Mouse (Mus musculus): Measurements from ENCODE around the gene Myo10.

Myo10 gene

GRCm38 (mm10) chr15:25806363-25806762 lies 184.0 kb downstream of the Myo10 start:
- no peak for DNase-seq

DNA sequence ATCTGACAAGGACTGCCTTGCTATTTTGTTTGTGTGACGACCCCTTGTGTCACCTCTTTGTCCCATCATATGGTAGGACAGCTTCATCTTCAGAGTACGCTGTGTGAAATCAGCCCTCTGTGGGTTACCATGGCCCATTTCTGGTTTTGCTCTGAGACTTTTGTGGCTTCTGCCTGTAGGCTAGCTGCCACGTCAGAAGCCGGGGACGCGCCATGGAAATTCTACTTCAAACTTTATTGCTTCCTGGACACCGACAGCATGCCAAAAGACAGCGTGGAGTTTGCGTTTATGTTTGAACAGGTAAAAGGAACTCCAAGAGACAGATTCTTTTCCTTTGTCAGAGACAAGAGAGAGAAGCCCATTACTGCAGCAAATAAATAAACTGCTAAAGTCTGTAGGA lies 184.6 kb downstream of the Myo10 start:
- no peak for DNase-seq

DNA sequence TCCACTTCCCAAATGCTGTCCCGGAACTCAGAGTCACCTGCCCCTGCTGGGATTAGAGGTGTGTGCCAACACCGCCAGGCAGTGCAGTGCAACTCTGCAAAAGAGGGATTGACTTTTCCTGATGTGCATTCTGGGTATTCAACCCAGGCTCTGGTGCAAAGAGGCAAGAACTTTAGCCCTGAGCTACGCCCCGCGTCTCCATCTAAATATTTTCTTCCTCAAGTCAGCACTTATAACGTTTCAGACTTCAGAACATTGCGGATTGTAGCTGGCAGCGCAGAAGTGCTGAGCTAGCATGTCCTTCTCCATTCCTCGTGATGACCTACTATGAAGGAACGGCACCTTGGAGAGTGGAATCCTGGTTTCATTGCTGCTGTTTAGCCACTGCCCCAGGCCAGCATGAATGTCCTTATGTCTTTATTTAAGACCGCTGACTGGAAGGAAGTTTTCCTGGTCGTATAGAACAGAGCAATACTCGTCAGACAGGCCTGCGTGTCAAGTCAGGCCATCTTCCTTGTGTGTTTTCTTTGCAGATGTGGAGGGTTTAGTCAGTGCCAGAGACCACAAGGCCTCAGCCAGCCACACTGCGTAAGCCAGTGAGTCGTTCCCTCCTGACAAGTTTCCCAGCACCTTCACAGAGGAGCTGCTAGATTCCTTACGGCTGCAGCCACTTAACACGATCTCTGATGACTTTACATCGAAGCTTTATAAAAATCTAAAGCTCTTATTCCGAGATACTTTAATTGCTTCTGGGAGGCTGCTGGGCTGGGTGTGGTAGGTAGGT lies 186.5 kb downstream of the Myo10 start:
- peak; percentile 73 for DNase-seq

DNA sequence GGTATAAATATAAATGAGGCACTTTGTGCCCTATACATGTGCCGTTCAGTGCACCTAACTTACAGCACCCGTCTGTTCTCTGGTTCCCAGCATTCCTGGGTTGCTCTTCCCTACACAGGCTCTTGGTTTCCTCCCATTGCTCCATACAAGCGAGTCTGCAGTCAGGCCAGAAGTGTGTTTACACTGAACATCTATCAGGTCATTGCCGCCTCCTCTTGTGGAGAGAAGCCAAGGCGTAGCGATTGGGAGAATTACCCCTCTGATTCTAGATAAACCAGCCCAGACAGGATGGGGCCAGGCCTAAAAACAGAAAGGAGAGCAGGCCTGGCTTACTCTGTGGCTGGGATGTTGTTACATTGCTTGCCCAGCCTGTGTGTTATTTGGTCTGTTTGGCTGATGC lies 187.3 kb downstream of the Myo10 start:
- no peak for DNase-seq

- peak; percentile 52 for DNase-seq
Measured at GRCm38 (mm10) chr15:25811834-25812250, 189.5 kb downstream of the Myo10 start.

- no peak for DNase-seq
Measured at GRCm38 (mm10) chr15:25812479-25812878, 190.2 kb downstream of the Myo10 start.

DNA sequence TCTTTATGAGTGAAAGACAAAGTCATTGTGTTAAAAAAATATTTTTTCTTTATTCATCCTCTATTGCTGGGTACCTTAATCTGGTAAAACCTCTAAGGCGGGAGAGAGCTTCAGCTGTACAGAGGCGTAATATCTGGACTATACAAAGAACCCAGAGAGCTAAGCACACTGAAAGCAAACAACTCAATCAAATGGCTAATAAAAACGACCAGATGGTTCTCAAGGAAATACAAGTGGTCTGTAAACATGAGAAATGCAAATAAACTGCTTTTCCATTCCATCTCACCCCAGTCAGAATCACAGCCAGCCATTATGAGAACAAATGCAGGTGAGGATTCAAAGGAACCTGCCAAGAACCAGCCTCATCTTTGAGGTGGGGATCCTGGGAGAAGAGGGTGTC lies 192.2 kb downstream of the Myo10 start:
- no peak for DNase-seq

GRCm38 (mm10) chr15:25817191-25817590 lies 194.9 kb downstream of the Myo10 start:
- no peak for DNase-seq

DNA sequence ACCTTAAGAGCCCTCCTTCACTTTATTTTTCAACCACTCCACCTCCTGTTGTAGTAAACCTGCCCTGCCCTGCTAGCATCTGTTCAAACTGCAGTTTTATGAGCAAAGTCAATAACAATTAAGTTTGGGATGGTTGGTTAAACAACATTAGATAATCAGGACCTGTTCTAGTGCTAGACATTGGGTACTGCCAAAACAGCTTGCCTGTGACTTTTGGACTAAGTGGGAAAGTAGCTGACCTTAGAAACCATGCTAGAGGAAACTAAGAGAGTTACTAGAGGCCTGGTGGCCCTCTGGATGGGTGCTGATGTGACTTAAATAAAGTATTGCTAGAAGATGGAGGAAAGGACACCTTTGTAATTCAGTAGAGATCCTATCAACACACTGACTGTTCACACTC lies 199.7 kb downstream of the Myo10 start:
- DNase-seq = peak; percentile 66

DNA sequence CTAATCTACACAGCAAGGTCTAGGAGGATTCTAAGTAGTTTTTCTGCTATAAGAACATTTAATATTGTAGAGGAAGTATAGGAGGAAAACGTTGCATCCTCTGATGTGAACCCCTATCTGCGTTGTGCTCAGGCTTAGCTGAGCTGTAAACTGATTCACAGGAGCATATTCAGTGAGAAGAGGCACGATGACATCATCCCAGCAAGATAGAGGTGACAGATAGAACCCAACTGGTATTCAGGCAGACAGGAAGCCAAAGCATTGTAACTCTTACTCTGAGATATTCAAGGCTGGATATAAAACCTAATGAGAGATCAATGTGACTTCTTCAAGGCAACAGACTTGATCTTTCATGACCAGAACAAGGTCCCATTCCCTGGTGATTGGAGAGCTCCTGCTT lies 200.3 kb downstream of the Myo10 start:
- no peak for DNase-seq

DNA sequence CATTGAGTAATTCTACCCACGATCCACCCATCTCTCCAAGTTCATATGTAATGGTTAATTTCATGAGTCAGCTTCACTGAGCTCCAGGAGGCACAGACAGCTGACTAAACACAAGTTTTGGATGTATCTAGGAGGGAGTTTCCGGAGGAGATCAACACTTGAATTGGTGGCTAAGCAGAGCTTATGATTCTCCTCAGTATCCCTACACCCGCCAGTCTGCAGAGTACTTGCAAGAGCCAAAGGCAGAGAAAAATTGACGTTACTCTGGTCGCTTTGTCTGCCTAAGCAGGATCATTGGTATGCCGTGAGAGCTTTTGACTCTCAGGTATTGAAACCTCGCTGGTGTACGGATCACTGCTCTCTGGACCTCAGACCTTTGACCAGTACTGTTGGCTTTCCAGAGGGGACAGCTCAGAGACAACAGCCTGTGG lies 204.2 kb downstream of the Myo10 start:
- DNase-seq = peak; percentile 91

DNA sequence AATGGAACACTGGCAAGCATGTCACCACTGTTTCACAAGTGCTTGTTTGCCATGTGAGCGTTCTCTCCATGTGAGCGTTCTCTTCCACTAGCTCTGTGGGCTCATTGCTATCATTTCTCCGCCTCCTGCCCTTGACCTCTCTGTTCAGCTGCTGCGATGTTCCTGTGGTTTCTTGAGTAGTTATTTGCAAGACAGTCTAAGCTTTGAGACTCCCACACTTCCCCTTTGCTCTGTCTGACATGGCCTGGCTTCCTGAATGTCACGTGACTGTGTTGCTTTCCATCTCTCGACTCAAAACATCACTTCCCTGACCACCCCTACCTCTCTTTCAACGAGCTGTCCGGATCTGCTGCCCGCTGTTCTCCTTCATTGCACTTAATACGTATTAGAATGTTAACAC lies 206.1 kb downstream of the Myo10 start:
- no peak for DNase-seq

DNA sequence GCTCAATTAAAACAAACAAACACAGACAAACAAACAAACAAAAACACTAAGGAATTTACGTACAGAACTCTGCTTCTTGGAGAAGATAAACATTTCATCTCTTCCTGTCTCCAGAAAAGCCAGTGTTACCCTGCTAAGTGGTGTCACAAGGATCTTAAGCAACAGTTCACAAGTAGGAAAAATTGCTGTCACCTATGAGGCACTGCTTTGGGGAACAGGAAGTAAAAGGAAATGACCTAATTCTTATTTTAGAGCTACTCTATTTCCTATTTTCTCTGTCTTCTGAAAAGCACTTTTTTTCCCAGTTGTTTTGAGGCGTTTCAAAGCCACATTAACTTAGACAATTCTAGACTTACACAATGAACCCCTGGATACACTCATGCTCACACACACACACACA lies 208.1 kb downstream of the Myo10 start:
- DNase-seq = no peak

DNA sequence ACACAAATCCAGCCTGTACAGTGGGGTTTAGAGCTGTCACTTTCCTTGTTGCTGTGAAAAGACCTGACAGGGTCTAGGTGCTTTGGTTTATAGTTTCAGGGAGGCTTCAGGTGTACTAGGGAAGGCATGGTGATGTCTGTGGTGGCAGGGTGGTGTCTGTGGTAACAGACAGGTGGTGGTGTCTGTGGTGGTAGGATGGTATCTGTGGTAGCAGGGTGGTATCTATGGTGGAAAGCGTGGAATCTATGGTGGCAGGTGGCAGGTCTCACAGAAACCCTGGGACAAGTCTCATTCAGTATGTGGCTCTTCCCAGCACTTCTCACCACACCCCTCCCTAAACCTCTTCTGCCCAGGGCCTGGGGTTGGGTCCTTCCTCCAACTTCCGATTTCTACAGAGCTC lies 212.0 kb downstream of the Myo10 start:
- DNase-seq = no peak

GRCm38 (mm10) chr15:25834920-25835674 lies 212.8 kb downstream of the Myo10 start:
- DNase-seq = no peak

DNA sequence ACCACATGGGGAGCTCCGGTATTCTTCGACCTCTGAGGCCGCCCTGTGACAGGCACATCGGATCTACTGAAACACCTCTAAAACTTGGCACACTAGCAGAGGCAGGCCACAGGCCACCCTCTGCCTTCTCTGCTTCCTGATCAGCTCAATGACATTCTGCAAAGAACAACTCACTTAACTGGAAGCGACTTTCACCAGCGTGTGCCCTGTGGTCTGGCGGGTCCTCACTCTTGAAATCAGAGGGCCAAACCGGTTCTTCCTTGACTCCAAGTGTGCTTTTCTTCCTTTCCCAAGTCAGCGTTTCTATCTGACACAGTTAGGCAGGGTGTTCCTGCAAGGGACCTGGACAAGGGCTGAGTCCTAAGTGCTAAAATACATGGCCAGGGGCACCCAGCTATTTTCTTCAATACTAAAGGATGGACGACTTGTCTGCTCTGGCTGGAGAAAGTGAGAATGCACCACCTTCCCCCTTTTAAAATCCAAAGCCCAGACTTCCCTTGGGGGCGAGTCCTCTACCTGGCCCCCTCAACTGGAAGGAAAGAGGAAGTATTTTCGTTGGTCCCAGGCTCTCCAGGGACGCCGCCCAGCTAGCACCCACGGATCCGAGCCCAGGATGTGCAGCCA lies 220.2 kb downstream of the Myo10 start:
- DNase-seq = peak; percentile 38

DNA sequence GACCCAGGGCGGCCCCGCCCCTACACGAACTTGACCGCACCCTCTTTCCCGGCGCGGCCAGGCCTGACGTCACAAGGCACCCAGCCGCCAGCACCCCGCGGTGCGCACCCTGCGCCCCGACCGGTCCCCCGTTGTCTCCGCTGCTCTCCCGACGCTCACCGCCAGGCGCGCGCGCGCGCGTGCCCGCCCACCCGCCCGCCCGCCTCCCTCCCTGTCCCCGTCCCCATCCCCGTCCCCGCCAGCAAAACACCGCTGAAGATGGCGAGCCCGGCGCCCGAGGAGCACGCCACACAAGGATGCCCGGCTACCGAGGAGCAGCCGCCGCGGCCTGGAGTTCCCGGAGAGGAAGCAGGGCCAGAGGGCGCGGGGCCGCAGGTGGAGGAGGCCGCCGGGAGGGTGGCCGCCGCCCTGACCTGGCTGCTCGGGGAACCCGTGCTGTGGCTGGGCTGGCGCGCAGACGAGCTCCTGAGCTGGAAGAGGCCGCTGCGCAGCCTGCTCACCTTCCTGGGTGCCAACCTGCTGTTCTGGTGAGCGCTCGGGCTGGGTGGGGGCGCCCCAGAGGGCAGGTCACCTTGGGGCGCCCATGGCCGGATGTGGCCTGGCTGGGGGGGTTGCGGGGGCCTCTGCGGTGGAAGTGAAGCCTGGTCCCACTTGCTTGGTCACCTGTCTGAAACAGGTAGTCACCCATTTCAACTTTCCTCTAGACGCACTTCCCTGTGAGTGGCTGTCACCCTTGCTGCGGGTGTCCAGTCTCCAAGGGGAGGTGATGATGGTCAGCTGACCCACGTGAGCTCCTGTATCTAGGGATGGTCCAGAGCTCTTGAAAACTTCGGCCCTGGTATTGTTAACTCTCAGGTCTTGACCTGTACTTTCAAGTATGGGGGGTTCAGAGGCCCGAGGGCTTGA lies 221.0 kb downstream of the Myo10 start, which contains the start of gene Retreg1:
TSS of gene Retreg1 (plus strand) at position 95 of the 906 bp plus-strand sequence.
- peak; percentile 91 for DNase-seq

DNA sequence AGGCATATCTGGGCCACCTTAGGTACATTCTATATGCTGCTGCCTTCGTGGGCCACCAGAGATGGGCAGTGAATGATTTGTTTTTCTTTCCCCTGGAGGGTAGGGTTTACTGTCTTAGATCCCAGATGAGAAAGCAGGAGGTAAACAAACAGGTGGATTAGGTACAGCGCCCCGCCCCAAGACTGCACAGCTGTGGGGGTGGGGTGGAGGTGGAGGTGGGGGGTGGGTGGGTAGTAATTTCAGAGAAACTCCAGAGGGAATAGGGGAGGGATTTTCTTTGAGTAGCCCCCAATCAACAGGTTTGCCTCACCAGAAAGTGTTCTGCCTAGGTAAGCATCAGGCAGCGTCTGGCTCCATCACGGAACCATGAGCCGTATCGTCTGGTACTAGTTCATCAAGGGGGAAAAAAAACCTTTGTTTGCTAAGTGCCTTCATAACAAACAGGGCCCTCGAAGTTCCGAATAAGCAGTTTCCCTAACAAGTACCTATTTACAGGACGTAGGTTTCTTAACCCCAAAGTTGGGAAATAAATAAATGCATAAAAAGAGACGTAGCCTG lies 221.8 kb downstream of the Myo10 start:
- DNase-seq = peak; percentile 45

DNA sequence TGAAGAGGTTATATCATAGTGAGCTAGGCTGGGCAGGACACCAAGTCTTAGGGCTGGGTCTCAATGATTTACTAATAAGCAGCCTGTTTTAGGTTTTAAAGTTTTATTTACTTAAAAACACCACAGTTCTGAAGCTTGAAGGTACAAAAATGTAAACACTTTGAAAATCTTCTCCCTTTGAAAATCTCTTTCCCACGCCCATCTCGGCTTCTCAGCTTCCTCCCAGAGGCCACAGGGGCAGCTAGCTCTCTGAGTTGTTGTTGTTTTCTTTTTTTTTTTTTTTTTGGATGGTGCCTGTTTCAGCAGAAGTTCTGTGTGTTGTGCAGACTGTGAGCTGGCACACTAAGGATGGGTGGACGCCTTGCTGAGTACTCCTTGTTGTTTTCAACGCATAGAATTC lies 222.4 kb downstream of the Myo10 start:
- peak; percentile 46 for DNase-seq

DNA sequence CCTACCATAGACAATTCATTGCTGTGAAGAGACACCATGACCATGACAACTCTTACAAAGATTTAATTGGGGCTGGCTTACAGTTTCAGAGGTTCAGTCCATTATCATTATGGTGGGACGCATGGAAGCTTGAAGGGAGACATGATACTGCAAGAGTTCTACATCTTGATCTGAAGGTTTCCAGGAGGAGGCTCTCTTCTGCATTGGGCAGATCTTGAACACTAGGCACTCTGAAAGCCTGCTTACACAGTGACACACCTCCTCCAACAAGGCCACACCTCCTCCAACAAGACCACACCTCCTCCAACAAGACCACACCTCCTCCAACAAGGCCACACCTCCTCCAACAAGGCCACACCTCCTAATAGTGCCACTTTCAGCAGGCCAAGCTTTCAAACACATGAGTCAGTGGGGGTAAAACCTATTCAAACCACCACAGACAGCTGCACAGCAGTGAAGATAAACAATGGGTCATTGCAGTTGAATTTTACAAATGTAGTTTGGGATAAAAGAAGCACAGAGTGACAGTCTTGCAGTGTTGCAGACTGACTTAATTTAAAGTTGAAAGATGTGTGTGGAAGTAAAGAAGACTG lies 225.3 kb downstream of the Myo10 start:
- no peak for DNase-seq

DNA sequence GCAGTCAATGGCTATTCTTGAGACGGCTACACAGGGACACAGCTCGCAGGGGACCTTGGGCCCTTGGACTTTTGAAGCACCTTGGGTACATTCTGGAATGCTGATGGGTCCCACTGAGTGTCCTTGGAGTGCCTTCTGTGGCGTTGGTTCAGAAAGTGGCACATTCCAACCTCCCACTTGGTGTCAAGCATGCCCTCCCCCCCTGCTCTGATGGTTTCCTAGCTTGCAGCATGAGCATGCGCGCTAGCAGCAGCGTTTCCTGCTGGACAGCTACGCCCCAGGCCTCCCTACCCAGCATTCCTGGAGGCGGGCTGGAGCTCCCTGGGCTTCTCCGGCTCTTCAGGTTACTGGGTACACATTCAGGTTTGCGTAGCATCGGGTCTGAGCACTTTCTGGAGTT lies 228.2 kb downstream of the Myo10 start:
- no peak for DNase-seq
